Mouse (Mus musculus): ENCODE measurements around the gene Mrgprh. TPM values are rescaled to one million over a fixed set of nuclear protein-coding genes. Genes with fewer than 3 reads are reported as not detected.
A peak's percentile ranks its signal among the peaks of the same experiment; 100 is the strongest.

Mrgprh gene
- total RNA-seq, 2 experiments from 2014 or later: 4.4 to 4.7 TPM

- peak; percentile 99 for DNase-seq (ENCODE audit: low spot score)
Observed at GRCm38 (mm10) chr17:12915881-12916583, 40.2 kb downstream of the Mrgprh start, which contains the start of gene Mrpl18. TSS of gene Mrpl18 (minus strand) at chr17:12916345.

GRCm38 (mm10) chr17:12916588-12917380, 41.0 kb downstream of the Mrgprh start:
- no peak for DNase-seq (ENCODE audit: low spot score)

DNA sequence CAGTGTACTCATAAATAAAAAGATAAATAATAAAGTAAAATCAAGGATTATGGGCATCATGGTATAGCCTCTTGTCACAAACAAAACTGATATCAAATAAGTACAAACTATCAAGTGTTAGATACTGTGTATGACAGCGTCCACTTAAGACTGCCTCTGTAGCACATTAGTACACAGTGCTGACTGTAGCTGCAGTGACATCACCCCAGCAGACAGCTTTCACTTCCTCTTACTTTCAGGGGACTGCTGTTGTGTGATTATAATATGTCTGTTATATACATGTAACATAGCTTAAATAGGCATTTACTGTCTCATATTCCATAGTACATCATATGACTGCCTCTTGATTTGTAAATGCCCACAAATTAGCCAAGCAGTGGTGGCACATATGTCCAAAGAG, 45.2 kb downstream of the Mrgprh start:
- DNase-seq (ENCODE audit: low spot score): no peak

- no peak for DNase-seq (ENCODE audit: low spot score)
Observed at GRCm38 (mm10) chr17:12925001-12925400, 49.2 kb downstream of the Mrgprh start.

GRCm38 (mm10) chr17:12925703-12926180, 49.9 kb downstream of the Mrgprh start:
- DNase-seq (ENCODE audit: low spot score): no peak

Small RNA genes lying within 50 kb of the gene (microRNA-seq; reads per million reads assigned to microRNA genes)
- gene Gm24085: not detected

Other genes with a start within 250 kb of the Mrgprh start
- gene Slc22a1, start 200.2 kb upstream of the Mrgprh start, total RNA-seq (2021): under 1 TPM in 1 of 2 experiments, not detected in 1; 0.62 TPM
- gene Igf2r, start 106.4 kb upstream of the Mrgprh start, total RNA-seq (2021): 10 to 100 TPM; 42.4 to 43.3 TPM
- gene Mas1, start 7.9 kb upstream of the Mrgprh start, total RNA-seq (2021): under 1 TPM in 1 of 2 experiments, not detected in 1; 0.19 TPM
- gene Pnldc1, start 34.2 kb downstream of the Mrgprh start, total RNA-seq (2021): under 1 TPM; 0.18 to 0.31 TPM
- gene Tcp1, start 39.7 kb downstream of the Mrgprh start, total RNA-seq (2021): 100 to 1,000 TPM; 167 to 180 TPM
- 100 to 1,000 TPM; 103 to 121 TPM for gene Mrpl18, start 40.3 kb downstream of the Mrgprh start, total RNA-seq (2021)
- gene Acat3, start 64.6 kb downstream of the Mrgprh start, total RNA-seq (2021): not detected
- 1 to 10 TPM; 3.0 to 3.1 TPM for gene Acat2, start 84.7 kb downstream of the Mrgprh start, total RNA-seq (2021)
- gene Wtap, start 118.1 kb downstream of the Mrgprh start, total RNA-seq (2021): 10 to 100 TPM; 24.2 to 25.7 TPM
- 100 to 1,000 TPM; 418 to 433 TPM for gene Sod2, start 130.8 kb downstream of the Mrgprh start, total RNA-seq (2021)
- not detected for gene Gpr31b, start 176.3 kb downstream of the Mrgprh start, total RNA-seq (2021)
- gene Tcp10b, start 185.1 kb downstream of the Mrgprh start, total RNA-seq (2021): under 1 TPM; 0.25 to 0.38 TPM